Mouse (Mus musculus): ENCODE data around the gene Cdt1.
"Not testable (repeated sequence)": the region's sequence is repeated elsewhere in the genome, so short reads cannot be mapped to it uniquely, and the experiment has no call there.

The Cdt1 gene

DNA sequence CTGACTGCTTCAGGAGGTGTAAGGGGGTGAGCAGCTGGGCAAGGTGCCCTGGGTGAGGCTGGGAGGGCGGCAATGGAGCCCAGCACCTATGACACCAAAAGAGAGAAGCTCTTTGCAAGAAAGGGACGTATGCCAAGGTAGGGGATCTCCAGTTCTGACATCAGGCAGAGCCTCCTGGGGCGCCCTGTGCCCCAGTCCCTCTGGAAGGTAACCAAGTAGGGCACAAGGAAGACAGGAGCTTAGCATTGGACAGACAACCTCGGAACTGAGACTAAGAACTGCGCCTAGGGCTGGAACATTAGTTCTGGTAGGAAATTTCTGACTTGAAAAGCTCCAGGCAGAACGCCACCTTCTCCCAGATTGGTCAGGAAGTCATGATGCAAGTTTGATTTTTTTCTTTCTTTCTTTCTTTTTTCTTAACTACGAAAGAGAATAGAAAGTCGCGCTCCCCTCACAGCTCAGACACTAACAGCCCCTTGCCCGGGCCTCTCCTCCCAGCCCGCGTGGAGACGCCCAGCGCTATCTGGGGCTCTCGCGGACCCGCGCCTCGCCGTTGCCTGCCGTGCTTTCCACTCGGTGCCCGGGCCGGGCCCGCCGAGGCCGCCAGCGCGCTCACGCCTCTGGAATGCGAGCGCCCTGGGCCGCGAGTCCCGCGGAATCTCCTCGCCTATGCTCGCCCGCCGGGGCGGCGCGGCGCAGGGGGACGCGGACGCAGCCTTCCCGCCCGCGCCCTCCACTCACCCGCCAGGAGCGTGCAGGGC lies 17.4 kb upstream of the Cdt1 start:
- no peak for DNase-seq

DNA sequence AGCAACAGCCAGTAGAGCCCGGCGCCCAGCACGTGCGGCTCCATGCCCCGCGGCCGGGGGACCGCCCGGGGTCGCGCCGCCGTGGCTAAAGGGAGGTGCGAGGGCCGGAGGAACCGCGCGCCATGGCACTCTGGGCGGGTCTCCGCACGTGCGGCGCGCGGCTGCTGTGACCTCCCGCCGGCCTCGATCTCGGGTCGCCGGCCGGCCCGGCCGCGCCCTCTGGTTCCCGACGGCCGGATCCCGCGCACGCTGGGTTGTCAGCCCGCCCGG lies 16.9 kb upstream of the Cdt1 start:
- DNase-seq = no peak

DNA sequence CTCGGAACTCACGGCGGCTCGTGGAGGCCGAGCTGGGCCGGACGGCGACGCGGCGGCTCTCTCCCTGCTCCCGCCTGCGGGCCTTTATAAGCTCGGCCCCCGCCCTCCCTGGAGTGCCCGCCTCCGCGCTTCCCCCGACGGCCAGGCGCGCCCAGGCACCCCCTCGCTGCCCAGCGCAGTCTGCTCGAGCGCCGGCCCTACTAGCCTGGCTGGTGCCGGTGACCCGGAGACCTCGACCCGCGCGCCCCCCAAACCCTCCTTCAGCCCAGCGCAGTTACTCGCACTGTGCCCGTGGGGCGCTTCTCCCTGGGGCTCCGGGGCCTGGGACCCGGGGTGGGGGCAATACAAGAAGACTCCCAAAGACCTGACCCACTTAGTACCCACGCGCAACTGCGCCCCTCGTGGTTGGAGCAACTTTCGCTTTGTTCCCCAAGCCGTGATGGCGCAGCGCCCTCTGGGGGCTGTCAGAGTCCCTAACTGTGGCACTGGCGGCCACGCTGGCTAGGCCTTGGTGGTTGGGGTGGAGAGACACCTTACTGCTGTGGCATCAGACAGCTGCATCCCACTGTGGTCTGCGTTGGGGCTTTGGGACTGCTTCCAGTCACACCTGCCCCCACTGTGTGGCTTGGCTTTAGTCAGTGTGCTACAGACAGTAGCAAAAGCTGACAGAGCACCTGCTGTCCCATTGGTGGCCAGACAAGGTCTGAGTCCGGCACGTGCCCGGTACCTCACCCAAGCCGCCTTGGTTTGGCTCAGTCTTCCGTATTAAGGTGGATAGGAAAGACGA lies 16.4 kb upstream of the Cdt1 start, which contains the start of gene Piezo1:
TSS of gene Piezo1 (minus strand) at position 65 of the 787 bp plus-strand sequence.
- DNase-seq = peak; percentile 82

DNA sequence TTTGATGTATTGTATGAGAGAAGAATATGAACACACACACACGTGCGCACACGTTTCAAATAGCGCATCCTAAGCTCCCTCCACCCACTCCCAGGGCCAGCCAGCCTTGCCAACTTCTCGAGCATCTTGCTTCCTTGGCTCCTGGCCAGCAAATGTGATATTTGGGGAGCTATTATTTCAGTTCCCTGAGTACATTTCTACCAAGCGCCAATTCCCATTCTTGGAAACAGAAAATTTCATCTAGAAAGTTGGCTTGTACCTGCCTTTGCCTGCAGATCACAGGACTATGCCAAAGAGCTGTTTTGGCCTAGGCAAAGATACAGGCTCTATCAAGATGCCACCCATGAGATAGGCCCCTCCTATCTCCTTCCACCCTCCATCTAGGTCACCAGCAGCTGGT lies 13.0 kb upstream of the Cdt1 start:
- DNase-seq = peak; percentile 60

DNA sequence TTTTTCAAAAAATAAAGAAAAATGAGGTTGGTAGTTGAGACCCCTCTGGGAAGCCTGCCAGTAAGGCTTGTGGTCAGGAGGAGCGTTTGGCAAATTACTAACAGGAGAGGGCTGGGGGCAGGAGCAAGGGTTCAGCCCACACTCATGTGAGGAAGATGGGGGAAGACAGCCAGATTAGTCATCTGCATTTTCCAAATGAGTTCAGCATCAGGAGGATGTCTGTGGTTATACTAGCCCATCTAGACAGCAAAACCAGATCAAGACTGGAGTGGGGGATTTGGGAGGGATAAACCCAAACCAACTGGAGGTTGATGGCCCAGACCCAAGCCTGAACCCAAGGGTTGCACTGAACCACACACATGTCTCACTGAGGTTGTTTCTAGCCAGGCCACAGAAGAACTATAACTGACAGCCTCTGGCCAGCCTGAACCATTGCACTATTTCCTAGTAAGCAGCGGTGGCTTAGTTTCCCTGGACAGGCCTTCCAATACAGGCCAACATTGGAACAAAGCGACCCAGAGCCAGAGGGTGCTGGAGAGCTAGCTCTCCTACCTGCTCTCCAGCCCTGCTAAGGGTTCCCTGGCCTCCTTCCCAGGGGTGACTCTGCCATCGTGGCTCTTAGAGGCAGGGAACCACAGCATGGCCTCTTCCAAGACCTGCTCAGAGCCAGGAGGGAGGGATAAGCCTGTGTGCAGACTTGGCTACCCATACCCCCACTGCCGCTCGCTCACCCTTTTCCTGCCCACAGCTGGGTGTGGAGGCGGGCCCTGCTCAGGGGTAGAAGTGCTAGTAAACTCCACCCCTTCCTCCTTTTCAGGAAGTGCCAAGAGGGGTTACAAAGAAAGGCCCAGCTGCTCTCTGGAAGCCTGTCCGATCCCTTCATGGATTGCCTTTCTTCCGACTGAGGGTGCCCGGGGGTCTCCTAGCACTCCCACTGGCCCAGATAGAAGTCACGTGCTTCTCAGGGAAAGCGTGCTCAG lies 11.5 kb upstream of the Cdt1 start:
- DNase-seq = no peak

DNA sequence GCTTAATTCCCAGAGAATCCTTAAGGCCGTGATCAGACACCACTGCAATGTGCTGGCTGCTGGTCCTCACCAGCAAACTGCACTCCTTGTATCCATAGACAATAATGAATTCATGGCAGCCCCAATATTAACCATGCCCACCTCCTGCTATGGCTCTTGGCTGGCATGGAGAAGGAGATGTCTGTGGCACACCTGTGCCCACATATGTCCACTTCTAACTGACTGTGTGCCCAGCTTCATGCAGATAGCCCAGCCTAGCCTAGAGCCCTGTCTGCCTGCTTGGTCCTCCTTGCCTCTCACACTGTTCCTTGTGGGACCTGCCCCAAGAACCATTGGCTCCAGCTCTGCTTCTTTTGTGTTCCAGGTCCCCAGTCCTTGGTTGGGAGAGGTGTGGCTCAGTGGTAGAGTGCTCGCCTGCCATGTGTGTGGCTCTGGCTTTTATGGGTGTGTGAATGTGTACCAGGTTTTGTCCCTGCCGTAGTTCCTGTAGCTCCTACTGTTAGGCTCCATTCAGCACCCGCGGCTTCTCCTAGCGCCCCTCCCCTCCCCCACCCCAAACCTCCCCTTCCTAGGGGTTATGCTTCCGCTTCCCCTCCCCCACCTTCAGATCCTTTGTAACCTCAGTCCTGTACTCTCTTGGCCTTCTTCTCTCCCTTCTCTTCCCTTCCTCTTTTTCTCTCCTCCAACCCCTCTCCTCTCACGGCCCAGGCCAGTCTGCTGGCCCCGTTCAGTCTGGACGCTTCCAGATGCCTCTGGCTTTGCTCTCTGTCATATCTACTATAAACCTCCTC lies 10.4 kb upstream of the Cdt1 start:
- no peak for DNase-seq

DNA sequence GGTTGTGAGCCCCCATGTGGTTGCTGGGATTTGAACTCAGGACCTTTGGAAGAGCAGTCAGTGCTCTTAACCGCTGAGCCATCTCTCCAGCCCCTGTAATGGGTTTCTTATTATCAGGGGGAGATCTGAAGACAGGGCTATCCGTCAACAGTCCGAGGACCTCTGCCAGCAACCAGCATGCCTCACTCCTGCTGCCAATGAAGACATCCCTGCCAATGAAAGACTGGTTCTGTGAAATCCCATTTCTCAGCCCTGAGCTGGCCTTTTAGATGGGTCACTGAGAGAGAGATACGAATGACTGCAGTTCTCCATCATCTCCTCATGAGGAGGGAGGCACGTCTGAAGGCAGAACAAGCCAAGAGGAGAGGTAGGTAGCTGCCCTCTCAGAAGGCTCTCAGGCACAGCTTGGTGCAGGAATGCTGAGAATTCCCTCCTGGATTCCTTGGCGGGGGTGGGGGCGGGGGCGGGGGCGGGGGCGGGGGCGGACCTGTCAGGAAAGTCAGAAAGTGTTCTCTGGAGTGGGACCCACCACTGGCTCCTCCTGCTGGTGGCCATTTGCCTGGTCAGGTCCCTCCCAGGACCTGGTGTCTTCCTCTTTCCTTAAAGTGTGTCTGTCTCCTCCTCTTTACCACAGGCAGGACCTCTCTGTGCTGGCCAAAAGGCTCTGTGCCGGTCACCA lies 9.0 kb upstream of the Cdt1 start:
- DNase-seq = no peak

DNA sequence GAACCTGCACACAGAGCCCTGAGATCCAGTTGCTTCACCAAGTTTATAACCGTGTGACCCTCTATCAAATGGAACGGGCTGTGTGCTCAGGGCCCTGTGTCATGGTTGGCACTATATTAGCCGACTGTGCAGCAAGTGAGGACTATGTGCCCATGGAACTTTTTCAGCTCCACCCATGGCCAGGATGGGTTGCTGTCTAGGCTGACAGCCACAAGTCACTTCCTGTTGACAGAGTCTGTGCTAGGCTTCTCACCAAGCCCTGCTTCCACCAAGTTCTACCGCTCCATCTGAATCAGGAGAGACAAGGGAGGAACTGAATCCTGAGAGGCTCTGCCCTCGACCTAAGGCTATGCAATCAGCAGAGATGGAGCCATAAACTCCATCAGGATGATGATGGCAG lies 6.6 kb upstream of the Cdt1 start:
- no peak for DNase-seq

DNA sequence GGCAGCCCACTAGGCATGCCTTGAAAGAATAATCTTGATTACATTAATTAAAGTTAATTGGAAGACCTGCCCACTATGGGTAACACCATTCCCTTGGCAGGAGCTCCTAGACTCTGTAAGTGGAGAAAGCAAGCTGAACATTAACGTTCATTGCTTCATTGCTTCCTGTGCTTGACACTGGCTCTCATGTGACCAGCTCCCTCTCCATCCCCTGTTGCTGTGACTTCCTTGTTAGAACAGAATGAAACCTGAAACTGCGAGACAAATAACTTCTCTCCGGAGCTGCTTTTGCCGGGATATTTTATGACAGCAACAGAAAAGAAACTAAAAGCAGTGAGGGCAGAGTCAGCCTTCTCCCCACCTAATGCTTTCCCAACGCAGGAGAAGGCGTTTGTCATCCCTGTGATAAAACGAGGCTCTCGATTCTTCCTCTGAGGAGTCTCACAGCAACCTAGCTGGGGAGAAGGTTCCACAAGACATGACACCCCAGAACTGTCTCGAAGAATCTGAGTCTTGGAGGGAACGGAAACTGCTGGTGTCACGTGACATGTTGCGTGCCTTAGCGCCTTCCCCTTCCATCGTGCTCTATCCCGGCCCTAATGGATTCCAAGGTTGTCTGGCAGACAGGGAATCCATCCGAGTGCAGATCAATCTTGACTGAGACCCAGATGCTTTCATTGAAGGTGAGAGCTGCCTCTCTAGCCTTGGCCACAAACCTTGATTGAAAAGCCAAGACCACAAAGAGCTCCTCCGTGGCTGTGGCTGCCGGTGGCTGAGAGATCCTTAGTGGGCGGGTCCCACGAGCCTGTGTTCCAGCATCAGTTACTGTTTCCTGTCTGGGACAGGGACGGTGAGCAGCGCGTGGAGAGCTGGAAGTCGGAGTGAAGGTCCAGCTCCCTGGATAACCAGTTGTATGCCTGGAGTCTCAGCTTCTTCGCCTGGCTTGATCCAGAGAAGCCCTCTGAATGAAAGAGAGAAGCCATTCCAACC lies 3.2 kb upstream of the Cdt1 start:
- DNase-seq = no peak

DNA sequence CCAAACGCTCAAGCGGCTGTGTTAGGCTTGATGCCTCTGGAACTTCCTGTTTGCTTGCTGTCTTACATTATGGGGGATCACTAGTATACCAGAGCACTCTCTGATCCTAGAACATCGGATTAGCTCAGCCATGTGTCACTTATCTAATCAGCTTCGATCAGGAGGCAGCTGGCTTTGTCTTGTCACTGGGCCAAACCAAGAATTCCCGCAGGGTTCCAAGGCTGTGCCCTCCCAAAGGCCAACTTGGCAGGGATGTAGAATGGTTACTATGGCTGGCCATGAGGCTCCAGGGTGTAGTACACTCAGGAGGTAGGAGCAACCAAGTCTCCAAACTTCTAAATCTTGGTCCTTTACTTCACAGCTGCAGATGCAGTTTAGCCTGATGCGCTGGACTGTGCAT lies 1.0 kb upstream of the Cdt1 start:
- no peak for DNase-seq

DNA sequence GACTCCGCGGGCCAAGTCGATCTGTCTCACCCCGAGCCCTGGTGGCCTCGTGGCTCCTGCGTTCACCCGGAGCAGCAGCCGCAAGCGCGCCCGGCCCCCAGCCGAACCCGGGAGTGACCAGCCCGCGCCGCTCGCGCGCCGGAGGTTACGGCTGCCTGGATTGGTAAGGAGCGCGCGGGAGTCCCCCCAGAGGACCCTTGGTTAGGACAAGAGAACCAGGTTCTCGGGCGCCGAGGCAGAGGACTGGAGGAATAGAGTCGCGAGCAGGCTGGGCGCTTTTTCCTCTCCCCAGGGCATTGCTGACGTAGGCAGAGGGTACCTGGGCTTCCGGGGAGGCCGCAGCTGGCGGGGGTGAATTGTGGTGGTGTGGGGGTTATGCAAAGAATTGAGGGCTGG lies 292 bp downstream of the Cdt1 start:
- DNase-seq = no peak

DNA sequence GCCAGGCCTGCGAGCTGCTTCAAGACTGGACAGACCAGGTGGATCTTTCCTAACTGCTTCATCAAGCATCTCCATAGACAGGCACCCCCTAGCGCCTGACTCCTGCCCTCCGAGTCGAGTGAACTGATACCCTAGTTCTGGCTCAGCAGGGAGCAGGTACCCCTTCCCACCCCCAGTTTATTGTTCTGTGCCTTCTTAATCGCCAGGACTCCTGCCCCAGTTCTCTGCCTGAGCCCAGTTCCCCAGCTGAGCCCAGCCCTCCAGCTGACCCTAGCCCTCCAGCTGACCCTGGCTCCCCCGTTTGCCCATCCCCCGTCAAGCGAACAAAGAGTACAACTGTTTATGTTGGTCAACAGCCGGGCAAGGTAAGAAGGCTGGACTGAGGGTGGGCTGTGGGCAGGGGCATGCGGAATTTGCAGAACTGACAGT lies 1.1 kb downstream of the Cdt1 start:
- DNase-seq = no peak

DNA sequence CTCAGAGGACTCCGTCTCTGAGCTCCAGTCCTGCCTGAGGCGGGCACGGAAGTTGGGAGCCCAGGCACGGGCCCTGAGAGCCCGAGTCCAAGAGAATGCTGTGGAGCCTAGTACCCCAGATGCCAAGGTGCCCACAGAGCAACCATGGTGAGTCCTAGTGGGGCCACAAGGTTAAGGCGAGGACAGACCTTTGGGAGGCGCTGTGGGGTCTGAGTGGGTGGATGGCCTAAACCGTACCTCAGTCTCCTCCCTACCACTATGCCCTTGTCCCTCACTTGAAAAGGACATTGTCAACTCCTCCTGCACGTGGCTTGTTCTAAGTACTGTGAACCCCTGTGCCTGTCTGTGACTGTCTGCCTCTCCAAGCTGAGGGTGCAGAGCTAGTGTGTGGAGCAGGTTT lies 1.5 kb downstream of the Cdt1 start:
- DNase-seq = no peak

DNA sequence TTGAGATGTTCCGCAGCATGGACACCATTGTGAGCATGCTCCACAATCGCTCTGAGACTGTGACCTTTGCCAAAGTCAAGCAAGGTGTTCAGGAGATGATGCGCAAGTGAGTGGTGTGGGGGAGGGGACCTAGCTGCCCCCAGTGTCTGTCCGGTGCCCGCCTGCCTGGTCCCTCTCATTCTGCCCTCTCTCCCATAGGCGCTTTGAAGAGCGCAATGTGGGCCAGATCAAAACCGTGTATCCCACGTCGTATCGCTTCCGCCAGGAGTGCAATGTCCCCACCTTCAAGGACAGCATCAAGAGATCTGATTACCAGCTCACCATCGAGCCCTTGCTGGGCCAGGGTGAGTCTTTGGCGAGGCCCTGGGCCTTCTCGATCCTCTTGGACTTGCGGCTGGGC lies 2.2 kb downstream of the Cdt1 start:
- no peak for DNase-seq

DNA sequence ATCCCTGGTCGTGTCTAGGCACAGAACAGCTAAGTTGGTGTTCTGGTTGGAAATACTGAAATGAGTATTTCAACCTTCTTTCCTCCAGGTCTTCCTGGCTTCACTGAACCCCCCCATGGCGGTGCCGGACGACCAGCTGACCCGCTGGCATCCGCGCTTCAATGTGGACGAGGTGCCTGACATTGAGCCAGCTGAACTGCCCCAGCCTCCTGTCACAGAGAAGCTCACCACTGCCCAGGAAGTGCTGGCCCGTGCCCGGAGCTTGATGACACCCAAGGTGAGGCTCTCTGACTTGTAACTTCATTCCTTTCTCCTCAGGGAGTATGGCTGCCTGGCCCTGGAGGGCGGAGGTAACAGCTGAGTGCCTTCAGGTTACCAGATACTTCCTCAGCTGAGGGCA lies 3.3 kb downstream of the Cdt1 start:
- DNase-seq = no peak

DNA sequence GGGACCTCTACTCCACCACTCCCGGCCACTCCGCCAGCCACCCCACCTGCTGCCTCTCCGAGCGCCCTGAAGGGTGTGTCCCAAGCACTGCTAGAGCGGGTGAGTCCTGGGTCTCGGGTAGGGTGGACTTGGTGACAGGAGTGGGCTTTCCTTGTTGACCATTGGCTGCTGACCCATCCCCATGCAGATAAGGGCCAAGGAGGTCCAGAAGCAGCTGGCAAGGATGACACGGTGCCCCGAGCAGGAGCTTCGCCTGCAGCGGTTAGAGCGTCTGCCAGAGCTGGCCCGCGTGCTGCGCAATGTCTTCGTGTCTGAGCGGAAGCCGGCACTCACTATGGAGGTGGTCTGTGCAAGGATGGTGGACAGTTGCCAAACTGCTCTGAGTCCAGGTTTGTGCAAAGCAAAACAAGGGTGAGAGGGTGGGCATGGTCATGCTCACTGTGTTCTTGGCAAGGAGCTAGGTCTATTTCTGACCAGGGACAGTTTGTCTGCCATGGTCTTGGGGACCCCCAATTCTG lies 4.0 kb downstream of the Cdt1 start:
- DNase-seq = no peak

DNA sequence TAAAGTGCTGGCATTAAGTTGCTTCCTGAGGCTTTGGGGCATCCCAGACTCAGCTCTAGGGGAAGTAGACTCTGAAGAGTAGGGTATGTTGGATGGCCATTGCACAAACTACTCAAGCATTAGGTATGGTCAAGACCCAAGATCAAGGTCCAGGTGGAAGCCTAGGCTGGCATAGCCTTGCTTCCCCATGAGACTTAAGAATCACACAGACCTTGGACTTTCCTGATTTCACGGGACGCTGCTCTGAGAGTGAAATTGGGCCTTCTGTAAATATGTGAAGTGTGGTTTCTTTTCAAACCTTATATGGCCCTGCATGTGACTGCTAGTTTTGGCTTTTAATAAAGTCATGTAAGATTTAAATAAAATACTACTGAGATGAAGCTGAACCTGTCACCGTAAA lies 4.9 kb downstream of the Cdt1 start:
- no peak for DNase-seq

DNA sequence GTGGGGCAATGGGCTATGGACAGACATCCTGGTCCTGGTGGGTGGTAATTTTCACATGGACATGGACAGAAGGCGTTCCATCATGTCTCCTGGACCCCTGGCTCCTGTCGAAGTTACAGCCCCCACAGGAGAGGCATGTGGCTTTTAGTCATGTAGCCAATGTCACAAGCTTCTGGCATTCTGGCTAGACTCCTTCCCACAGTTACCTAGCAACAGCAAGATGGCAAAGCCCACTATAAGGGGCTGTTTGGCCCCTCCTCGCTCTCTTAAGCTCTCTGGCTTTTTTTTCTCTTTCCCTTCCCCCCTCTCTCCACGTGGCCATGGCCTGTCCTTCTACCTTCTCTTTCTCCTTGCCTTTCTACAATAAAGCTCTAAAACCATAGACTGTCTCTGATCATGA lies 5.4 kb downstream of the Cdt1 start:
- DNase-seq = not testable (repeated sequence)

DNA sequence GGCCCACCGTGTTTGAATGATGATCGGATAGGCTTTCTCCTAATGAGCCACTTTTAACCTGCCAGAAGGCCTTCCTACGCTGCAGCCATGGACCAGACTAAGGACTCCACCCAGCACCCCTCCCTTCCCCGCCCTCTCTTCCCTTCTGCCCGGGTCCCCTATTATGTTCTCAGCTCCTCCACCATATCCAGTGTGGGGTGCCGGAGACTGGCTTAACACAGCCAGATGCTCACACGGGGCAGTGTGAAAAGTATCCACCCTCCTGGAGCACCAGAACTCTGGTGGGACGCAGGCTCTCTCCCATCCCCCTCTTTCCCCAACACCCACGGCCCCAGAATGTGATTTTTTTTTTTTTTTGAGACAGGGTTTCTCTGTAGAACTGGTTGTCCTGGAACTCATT lies 5.8 kb downstream of the Cdt1 start:
- DNase-seq = no peak

DNA sequence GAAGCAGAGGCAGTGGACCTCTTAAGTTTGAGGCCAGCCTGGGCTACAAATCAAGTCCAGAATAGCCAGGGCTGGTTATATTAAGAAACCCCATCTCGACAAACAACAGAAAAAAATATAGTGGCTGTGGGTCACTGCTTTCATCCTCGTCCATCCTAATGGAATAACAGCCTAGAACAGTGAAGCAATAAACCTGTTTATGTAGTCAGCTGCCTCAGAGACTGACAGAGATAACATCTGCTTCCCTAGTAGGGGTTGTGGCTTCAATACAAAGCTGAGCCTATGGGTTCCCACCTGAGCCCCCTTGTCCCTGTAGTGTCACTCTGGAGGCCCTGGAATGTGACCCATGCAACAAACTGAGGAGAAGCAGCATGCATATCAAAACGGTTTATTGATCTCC lies 6.4 kb downstream of the Cdt1 start:
- DNase-seq = no peak
